Mouse (Mus musculus) E14TG2a.4 (cell line): ENCODE measurements at regions not wholly inside any gene's neighbourhood (a gene's known extent, or its start where the extent isn't known, plus 50 kb on each side); places are given as distances from the start of the nearest gene placed in this dataset.

Source experiments
- H3K27me3 ChIP-seq: 2 replicates; pipeline ENCODE4 v1.6.1; 2014; ENCODE audit warnings: low read length, control low read depth; ENCODE audit not compliant: insufficient read depth
- H3K36me3 ChIP-seq: 2 replicates; pipeline ENCODE4 v1.6.1; 2014; ENCODE audit warnings: low read length, control low read depth; ENCODE audit not compliant: insufficient read depth
- H3K4me1 ChIP-seq: replicated peaks from 2 replicates; pipeline ENCODE4 v1.6.1; 2014; ENCODE audit warnings: low read depth, low read length, control low read depth
- H3K4me3 ChIP-seq: replicated peaks from 2 replicates; pipeline ENCODE4 v1.5.1; 2014; ENCODE audit warnings: mild to moderate bottlenecking, low read length
- H3K9me3 ChIP-seq: 2 replicates; pipeline ENCODE4 v1.6.1; 2014; ENCODE audit warnings: low read length, control low read depth
- CTCF ChIP-seq: conservative IDR thresholded peaks from 2 replicates; pipeline ENCODE4 v1.5.1; 2014; ENCODE audit warnings: low read length
- NANOG ChIP-seq: IDR thresholded peaks from 2 replicates; pipeline ENCODE4 v1.6.1; 2014; ENCODE audit warnings: borderline replicate concordance, low read length, mixed read lengths
- POU5F1 ChIP-seq: IDR thresholded peaks from 2 replicates; pipeline ENCODE4 v1.6.1; 2014; ENCODE audit warnings: low read length, borderline replicate concordance

DNA sequence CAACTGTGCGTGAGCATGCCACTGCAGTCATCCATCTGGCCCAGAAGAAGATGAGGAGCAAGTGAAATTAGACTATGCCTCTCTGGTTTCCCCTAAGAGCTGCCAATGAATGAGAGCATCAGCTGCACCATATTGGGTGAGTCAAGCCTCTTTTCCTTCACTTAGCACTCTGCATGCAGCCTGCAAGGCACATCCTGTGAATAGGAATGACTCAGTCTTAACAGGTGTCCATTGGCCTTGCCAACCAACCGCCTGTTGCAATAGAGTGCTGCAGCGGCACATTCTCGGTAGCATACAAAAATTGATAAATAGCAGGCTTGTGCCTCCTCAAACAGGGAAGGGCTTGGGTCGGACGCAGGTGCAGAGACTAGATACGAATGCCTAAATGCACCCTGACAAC is 808.7 kb downstream of the Gsdmc2 start:
- Histone ChIP-seq H3K9me3 (no peaks in the 10 kb centered on the region), H3K27me3 (no peaks in the 10 kb centered on the region), H3K4me1 (no peaks in the 10 kb centered on the region), H3K36me3 (no peaks in the 10 kb centered on the region), H3K4me3 (no peak overlapping the region)
- no peak for TF ChIP-seq NANOG

DNA sequence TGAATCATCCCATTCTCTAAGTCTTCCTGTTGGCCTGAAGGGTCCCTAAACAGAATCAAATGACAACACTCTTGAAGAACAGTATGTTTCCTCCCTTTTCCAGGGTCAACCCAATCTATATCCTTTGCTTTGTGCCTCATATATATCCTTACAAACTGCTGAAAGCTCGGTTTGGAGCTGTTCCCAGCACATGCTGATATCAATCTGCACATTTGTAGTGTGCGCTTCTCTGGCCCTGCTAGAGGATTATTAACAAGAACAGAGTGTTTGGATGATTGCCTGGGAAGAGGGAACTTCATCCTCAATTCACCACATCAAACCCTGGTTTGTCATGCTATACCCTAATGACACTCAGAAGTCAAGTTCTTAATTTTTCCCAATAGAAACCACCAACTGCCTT is 824.2 kb downstream of the Gsdmc2 start:
- TF ChIP-seq NANOG (no peak), CTCF (no peak), POU5F1 (no peak)
- Histone ChIP-seq H3K4me3 (no peak overlapping the region), H3K9me3 (no peaks in the 10 kb centered on the region), H3K4me1 (no peaks in the 10 kb centered on the region), H3K36me3 (no peaks in the 10 kb centered on the region), H3K27me3 (no peaks in the 10 kb centered on the region)

DNA sequence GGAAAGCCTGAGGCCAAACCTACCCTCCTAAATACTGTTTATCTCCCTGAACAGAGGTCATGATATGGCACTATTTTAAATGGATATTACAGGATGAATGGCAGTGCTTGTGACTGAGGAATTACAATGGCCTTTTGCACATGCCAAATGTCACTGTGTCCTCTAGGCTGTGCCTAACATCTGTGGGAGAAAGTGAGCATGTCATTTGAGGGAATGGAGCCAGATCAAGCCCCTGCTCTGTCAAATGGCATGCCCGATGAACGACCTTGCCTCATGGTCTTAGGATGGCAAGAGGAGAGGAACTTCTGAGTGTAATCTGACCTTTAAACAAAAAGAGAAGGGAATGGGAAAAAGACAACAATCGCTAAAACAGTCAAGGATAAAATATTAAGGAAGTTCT is 827.0 kb downstream of the Gsdmc2 start:
- no peaks in the 10 kb centered on the region for H3K4me1 ChIP-seq
- no peak overlapping the region for H3K4me3 ChIP-seq
- no peak for TF ChIP-seq NANOG
- TF ChIP-seq CTCF: no peak
- no peak for TF ChIP-seq POU5F1
- no peaks in the 10 kb centered on the region for H3K36me3 ChIP-seq
- no peaks in the 10 kb centered on the region for H3K27me3 ChIP-seq
- H3K9me3 ChIP-seq: no peaks in the 10 kb centered on the region

DNA sequence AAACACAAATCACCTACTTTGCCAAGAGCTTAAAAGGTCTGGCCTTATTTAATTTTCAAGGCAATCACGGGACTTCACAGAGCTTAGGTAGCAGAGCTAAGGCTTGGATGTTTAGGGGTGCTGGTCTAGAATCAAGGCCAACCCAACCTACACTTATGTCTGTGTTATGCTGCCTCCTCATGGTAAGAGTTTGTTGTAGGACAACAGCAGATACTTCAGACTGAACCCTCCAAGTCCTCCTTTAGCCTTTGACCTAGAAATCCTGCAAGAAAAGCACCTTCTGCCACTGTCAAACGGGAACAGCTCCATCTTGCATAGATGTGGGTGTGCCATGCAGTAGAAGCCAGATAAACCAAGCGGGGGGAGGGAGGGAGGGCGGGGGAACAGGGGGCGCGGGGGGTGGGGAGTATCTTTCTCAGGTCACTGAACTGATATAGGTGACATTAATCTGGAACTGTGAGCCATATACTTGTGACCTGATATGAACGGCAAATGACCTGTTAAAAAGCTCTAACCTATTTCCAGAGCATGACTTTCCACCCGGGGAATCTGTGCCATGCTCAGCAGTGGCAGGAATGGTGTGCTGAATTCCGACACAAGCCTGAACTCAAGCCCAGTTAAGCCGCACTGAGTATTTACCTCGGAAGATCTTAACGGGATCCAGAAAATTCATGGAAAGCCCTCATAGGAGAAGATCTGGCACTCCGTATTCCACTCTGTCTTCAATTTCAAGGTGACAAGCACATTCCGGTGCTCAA is 838.3 kb downstream of the Gsdmc2 start:
- no peak for TF ChIP-seq CTCF
- no peak for TF ChIP-seq NANOG
- no peak for TF ChIP-seq POU5F1
- no peak overlapping the region for H3K4me3 ChIP-seq
- no peaks in the 10 kb centered on the region for H3K4me1 ChIP-seq

DNA sequence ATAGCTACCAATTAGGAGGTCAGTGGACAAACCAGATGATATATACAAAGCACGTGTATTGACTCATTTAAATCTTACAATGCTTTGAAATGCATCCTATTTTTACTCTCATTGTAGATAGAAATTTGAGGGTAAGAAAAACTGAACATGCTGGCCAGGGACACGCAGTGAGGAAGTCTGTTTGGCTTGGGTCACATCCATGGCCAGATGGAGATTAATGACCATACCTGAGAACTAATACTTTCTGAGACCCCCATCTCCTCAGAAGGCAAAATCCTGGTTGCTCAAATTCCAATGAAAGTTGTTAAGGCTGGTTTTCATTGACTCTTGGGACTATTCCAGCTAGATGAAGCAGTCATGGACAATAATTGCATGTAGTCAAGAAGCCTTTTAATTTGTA is 850.3 kb downstream of the Gsdmc2 start:
- H3K27me3 ChIP-seq: no peaks in the 10 kb centered on the region
- no peak for TF ChIP-seq POU5F1
- no peak for TF ChIP-seq CTCF
- no peak for TF ChIP-seq NANOG
- H3K4me3 ChIP-seq: no peak overlapping the region
- no peaks in the 10 kb centered on the region for H3K4me1 ChIP-seq
- no peaks in the 10 kb centered on the region for H3K36me3 ChIP-seq
- no peaks in the 10 kb centered on the region for H3K9me3 ChIP-seq

More for the DNA sequence above, 838.3 kb downstream of the Gsdmc2 start:
- no peaks in the 10 kb centered on the region for H3K9me3 ChIP-seq
- H3K27me3 ChIP-seq: no peaks in the 10 kb centered on the region
- no peaks in the 10 kb centered on the region for H3K36me3 ChIP-seq

DNA sequence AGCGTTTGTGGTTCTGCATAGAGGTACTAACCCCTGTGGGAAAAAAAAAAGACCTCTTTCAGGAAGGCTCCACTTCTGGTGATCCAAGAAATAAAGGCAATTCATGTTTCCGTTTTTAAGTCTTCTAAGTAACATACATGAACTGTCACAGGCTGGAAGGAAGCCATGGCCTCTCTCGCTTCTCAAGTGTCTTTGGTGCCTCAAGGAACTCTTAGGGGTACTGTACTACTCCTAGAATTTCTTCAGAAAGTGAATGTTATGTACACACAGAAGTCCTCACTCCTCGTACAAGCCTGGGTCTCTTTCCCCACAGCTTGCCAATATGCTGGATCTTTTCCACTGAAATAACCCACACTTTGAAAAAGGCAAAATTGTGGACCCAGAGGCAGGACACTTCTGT is 858.1 kb downstream of the Gsdmc2 start:
- no peak for TF ChIP-seq POU5F1
- no peak for TF ChIP-seq NANOG
- TF ChIP-seq CTCF: no peak
- Histone ChIP-seq H3K27me3 (no peaks in the 10 kb centered on the region), H3K36me3 (no peaks in the 10 kb centered on the region), H3K9me3 (no peaks in the 10 kb centered on the region), H3K4me1 (no peaks in the 10 kb centered on the region), H3K4me3 (no peak overlapping the region)

DNA sequence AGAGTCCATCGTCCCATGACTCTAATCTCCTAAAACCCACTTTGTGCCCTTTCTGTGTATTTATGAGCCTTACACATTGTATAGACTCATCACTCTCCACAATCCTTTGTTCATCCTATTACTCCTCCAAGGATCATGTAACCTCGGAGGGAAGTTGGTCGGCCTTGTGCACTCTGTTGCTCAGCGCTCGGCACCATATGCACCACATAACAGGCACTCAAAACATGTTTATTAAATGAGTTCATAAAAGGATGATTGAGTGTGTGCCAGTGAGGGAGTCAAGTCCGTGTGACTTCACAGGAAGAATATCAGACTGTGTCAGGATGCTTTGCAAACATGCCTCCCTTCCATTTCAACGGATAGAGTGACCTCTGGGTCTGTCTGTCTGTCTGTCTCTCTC is 858.8 kb downstream of the Gsdmc2 start:
- TF ChIP-seq NANOG: no peak
- no peak for TF ChIP-seq POU5F1
- no peak for TF ChIP-seq CTCF
- Histone ChIP-seq H3K36me3 (no peaks in the 10 kb centered on the region), H3K4me1 (no peaks in the 10 kb centered on the region), H3K9me3 (no peaks in the 10 kb centered on the region), H3K27me3 (no peaks in the 10 kb centered on the region), H3K4me3 (no peak overlapping the region)

DNA sequence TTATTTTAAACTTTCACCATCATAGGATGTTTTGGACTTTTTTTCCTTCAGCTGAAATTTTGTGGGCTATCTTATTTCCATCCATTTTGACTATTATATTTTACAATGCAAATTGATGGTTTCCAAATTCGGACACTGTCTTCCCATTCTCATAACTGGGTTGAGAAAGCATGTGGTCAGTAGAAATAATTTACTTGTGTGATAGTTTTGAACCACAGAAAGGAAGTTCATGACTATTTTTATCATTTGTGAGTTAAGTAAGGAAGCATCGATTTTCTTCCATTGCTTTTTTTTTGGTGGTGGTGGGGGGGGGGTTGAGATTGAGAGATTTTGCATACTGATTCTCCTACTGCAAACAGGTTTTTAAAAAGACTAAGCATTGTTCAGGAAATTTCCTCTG is 874.4 kb downstream of the Gsdmc2 start:
- Histone ChIP-seq H3K27me3 (no peaks in the 10 kb centered on the region), H3K9me3 (no peaks in the 10 kb centered on the region), H3K4me3 (no peak overlapping the region), H3K4me1 (no peaks in the 10 kb centered on the region), H3K36me3 (no peaks in the 10 kb centered on the region)
- TF ChIP-seq NANOG (no peak), POU5F1 (no peak), CTCF (no peak)

DNA sequence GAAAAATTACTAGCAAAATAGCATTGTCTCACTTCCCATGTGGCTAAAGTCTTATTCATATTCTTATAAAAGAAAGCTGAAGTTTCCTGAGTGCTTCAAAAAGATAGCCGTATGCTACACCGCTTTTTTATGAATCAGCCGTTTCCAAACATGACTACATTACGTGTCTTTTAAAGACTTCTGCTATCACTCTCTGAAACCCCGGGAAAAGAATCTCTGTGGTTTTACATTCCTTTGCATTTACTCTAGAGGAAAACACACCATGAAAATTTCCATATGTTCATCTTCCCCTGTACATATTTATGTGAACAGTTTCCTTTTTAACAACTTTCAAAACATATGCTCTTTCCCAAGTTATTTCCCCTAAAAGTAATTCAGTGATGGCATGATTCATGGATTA is 882.3 kb downstream of the Gsdmc2 start:
- H3K4me1 ChIP-seq: peaks cover 27% of the 10 kb centered on the region
- TF ChIP-seq NANOG (no peak), CTCF (no peak), POU5F1 (no peak)
- H3K4me3 ChIP-seq: no peak overlapping the region
- H3K36me3 ChIP-seq: peaks cover 9% of the 10 kb centered on the region; the same call in 1 of the 2 replicates
- peaks cover 16% of the 10 kb centered on the region for H3K9me3 ChIP-seq
- H3K27me3 ChIP-seq: no peaks in the 10 kb centered on the region
